Mouse (Mus musculus) kidney, adult 9 months (tissue): Measurements from ENCODE around the gene Dnase1l3.

Experiments
- DNase-seq: peaks from one replicate; pipeline ENCODE4 v3.0.0; 2022

The Dnase1l3 gene

DNA sequence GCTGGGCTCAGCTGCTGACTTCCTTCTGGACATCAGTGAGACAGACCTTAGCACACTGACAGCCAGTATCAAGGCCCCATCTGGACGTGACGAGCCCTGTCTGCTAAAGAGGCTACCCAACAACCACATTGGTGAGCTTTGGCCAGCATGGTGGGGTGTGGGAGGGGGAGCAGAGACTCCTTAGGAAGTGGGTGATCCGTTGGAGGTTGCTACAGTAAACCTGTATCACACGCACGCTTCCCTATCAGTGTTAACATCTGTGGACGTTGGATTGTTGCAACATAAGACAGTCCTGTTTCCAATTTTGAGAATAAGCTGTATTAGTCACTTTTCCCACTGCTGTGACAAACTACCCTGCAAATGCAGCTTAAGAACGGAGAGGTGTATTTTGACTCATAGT lies 65.3 kb downstream of the Dnase1l3 start:
- DNase-seq, result no peak

DNA sequence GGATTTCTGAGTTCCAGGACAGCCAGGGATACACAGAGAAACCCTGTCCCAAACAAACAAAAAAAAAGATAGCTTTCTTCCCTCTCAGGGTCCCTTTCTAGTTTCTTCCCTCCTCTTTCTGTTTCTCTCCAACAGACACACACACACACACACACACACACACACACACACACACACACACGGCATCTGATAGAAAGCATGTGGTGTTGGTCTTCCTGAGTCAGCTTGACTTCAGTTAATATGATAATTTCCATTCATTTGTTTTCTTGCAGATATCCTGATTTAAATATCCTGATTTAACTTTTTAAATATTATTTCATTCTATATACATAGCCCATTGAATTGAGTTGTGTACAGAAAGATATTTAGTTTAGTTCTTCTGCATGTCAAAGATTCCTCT lies 66.0 kb downstream of the Dnase1l3 start:
- no peak for DNase-seq

- no peak for DNase-seq
Observed at GRCm38 (mm10) chr14:7923635-7924034, 70.7 kb downstream of the Dnase1l3 start.

GRCm38 (mm10) chr14:7921459-7921858 lies 72.9 kb downstream of the Dnase1l3 start:
- DNase-seq, result no peak

GRCm38 (mm10) chr14:7919921-7920320 lies 74.5 kb downstream of the Dnase1l3 start:
- no peak for DNase-seq

GRCm38 (mm10) chr14:7919309-7919708 lies 75.1 kb downstream of the Dnase1l3 start:
- no peak for DNase-seq

GRCm38 (mm10) chr14:7918150-7918991 lies 76.0 kb downstream of the Dnase1l3 start:
- no peak for DNase-seq
